Mouse (Mus musculus) kidney, adult 9 months (tissue): ENCODE results near the gene En2.

Experiments
- DNase-seq: peaks from one replicate; pipeline ENCODE4 v3.0.0; 2022

The En2 gene

GRCm38 (mm10) chr5:28161383-28161937, 4.0 kb upstream of the En2 start:
- no peak for DNase-seq

- no peak for DNase-seq
Observed at GRCm38 (mm10) chr5:28161938-28162402, 3.5 kb upstream of the En2 start.

GRCm38 (mm10) chr5:28163926-28164325, 1.6 kb upstream of the En2 start:
- no peak for DNase-seq

GRCm38 (mm10) chr5:28166256-28167231, 1.1 kb downstream of the En2 start:
- DNase-seq = peak; percentile 14

GRCm38 (mm10) chr5:28167611-28168252, 2.2 kb downstream of the En2 start:
- DNase-seq = peak; percentile 11

- DNase-seq = peak; percentile 21
Observed at GRCm38 (mm10) chr5:28168253-28169165, 3.0 kb downstream of the En2 start.

- DNase-seq = no peak
Observed at GRCm38 (mm10) chr5:28169166-28169801, 3.8 kb downstream of the En2 start.

- no peak for DNase-seq
Observed at GRCm38 (mm10) chr5:28170081-28170480, 4.6 kb downstream of the En2 start.

- no peak for DNase-seq
Observed at GRCm38 (mm10) chr5:28170892-28171291, 5.4 kb downstream of the En2 start.

- no peak for DNase-seq
Observed at GRCm38 (mm10) chr5:28171667-28172066, 6.2 kb downstream of the En2 start.

- DNase-seq = no peak
Observed at GRCm38 (mm10) chr5:28172261-28172920, 6.9 kb downstream of the En2 start.

- DNase-seq = no peak
Observed at GRCm38 (mm10) chr5:28172921-28173670, 7.6 kb downstream of the En2 start.

GRCm38 (mm10) chr5:28173674-28174073, 8.2 kb downstream of the En2 start:
- no peak for DNase-seq

- no peak for DNase-seq
Observed at GRCm38 (mm10) chr5:28174086-28174485, 8.6 kb downstream of the En2 start.

- DNase-seq = no peak
Observed at GRCm38 (mm10) chr5:28174876-28175569, 9.5 kb downstream of the En2 start.

- no peak for DNase-seq
Observed at GRCm38 (mm10) chr5:28175570-28175919, 10.1 kb downstream of the En2 start.

- no peak for DNase-seq
Observed at GRCm38 (mm10) chr5:28176023-28176422, 10.5 kb downstream of the En2 start.

GRCm38 (mm10) chr5:28176585-28176984, 11.1 kb downstream of the En2 start:
- no peak for DNase-seq

GRCm38 (mm10) chr5:28178322-28178721, 12.8 kb downstream of the En2 start:
- no peak for DNase-seq

GRCm38 (mm10) chr5:28179237-28179790, 13.8 kb downstream of the En2 start:
- no peak for DNase-seq
